Mouse (Mus musculus) left cerebral cortex, postnatal 4 days (tissue): ENCODE data around the gene Smox. TPM values are rescaled to one million over a fixed set of nuclear protein-coding genes. Genes with fewer than 3 reads are reported as not detected.
A peak's percentile ranks its signal among the peaks of the same experiment; 100 is the strongest.

Experiments
- DNase-seq: peaks from one replicate; pipeline ENCODE4 v3.0.0-alpha.2; 2022
- intact Hi-C: fragments of 180-260 bp; cut with DNase I; formaldehyde crosslinking; loops from one replicate; pipeline ENCODE4 v1.15.1; 2025
- total RNA-seq, 2 experiments: library from RNA; stranded (reverse); gene quantifications; 2 replicates each; pipeline ENCODE4 v1.2.3; 2021

Smox gene
- total RNA-seq, 2 experiments from 2014 or later = 48.4 to 52.8 TPM

DNA sequence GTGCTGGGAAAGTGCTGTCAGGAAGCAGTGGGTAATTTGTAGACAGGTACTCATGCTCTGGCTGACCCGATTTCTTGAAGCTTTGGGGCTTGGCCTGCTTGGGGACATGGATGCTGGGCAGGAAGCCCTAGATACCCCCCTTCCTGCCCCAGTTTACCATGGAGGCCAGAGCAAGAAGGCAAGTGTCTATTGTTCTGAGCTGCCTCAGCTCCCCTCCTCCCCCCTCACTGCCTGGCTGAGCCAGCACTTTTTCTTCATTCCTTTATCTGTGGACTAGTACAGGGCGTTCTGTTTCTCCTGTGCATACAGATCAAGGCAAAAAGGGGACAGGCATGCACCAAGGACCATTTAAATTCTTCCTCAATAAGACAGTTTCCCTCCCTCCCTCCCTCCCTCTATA, 17.2 kb downstream of the Smox start:
- DNase-seq = no peak

DNA sequence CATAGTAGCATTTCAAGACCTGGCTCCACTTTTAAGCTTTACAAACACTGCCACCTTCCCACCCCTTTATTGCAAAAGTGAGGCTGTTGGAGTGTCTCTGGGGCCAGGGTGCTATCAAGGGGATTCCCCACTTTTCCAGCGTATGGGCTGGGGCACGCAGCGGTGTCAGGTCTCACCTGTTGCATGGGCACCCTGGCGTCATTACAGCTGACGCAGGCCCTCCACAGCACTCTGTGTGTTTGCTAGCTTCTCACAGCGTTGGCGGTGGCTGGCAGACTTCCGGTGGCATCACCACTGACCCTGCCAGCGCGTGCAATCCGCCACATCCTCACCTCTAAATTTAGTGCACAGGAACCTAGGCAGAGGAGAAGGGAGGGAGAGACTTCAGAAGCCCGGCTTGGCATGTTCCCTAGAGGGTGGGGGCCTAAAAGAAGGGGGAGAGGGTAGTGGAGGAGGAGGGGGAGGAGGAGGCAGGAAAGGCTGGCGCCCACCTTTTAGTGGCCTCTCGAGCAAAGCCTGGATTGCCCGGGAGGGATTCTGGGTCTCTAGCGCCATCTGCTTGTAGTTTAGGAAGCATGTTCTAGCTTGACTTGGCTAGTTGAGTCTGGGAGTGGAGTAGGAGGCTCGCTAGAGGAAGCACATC, 18.5 kb downstream of the Smox start:
- intact Hi-C loops = loop anchor here (5.0 kb wide), 1 partner anchor 87 kb away; no protein-coding TSS in a partner anchor
- peak; percentile 73 for DNase-seq

More for the DNA sequence above, 17.2 kb downstream of the Smox start:
- intact Hi-C loops = no loop called here

DNA sequence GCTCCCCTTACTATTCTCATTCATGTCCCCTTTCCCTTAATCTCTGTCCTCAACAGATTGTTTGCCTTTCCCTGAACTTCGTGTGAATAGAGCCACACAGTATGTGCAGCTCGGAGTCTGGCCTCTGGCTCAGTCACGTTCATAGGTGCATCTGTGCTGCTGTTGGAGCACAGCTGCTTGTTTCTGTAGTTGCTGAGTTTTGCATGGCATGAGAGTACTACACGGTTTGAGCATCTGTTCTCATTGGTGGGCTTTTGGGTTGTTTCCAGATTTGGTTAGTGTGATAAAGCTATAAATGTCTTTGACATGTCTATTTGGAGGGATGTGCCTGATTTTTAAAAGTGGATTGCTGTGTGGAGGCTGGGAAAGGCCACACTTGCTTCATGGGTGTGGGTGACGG, 19.2 kb downstream of the Smox start:
- DNase-seq = no peak
- intact Hi-C loops = loop anchor here (5.0 kb wide), 1 partner anchor 88 kb away; no protein-coding TSS in a partner anchor

DNA sequence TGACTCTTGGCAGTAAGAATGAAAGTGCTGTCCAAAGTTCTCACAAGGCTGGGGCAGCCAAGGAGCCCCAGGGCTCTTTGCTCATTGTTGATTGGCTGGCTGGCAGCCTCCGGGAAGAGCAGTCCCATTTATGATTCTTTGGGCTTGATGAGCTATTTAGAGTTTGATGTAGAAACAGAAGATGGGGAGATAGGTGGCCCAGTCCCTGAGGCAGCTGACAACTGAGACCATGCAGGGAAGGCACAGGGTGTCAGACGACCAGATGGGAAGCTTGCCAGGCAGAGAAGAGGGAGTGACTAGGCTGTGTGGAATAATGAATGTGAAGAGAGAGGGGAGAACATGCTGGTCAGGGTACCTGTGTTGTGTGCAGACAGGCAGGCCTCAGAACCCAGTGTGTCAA, 22.2 kb downstream of the Smox start:
- intact Hi-C loops = loop anchor here (5.0 kb wide), 1 partner anchor 91 kb away; no protein-coding TSS in a partner anchor
- peak; percentile 38 for DNase-seq

DNA sequence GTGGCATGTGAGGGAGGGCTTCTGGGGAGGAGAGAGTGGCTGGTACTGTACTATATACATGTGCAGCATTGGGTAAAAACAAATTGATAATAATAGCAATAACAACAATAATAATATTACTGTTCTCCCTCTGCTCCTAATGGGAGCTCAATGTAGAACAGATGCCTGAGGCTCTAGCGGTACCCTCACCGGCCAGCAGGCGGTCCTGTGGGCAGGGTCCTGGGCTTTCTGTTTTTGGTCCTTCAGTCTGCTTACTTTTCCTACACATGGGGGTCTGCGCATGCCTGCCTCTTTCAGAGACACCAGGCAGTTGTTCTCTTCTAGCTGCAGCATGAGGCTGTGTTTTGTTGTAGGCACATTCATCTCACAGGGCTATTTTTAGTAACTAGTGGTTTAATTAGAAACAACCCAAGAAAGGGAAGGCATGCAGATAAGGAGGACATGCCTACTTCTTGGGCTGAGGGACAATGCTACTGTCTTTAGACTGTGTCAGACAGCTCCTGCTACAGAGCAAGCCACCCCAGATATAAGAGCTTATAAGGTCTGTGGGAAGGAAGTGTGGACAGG, 22.8 kb downstream of the Smox start:
- no peak for DNase-seq
- intact Hi-C loops = loop anchor here (5.0 kb wide), 1 partner anchor 92 kb away; no protein-coding TSS in a partner anchor

DNA sequence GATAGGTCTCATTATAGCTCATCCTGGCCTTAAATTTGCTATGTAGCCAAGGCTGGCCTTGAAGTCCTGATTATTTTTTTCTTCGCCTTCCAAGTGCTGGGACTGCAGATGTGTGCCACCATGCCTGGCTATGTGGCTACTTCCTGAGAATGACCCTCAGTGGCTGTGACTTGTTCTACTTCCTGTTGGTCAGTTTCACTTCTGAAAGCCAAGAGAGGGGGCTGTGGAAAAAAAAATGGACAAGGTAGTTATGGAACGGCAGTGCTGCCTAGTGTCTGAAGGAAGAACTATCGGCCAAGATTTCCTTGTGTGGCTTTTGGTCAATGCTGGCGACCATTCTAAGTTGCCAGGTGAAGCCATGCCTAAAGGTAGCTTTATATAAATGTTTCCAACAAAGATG, 26.3 kb downstream of the Smox start:
- intact Hi-C loops = no loop called here
- no peak for DNase-seq

DNA sequence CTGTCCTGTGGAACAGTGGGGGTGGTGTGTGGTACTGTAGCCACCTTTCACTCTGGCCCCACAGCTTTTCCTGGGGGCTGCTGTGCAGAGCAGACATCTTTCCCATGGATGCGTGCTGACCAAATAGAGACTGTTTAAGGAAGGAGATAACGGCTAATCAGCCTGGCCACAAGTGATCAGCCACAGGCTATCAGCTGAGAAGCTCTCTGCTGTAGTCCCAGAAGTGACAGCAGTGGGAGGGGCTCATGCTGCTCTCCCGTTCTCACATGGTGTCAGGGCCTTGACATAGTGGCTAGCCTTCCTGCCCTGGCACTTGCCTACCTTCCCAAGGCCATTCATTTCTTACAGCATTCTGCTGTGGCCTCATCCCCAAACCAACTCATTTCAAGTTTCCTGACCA, 27.5 kb downstream of the Smox start:
- no peak for DNase-seq
- intact Hi-C loops = no loop called here

DNA sequence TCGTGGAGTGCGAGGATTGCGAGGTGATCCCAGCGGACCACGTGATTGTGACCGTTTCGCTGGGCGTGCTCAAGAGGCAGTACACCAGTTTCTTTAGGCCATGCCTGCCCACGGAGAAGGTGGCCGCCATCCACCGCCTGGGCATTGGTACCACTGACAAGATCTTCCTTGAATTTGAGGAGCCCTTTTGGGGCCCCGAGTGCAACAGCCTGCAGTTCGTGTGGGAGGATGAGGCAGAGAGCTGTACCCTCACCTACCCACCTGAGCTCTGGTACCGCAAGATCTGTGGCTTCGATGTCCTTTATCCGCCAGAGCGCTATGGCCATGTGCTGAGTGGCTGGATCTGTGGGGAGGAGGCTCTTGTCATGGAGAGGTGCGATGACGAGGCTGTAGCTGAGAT, 29.4 kb downstream of the Smox start:
- DNase-seq = no peak
- intact Hi-C loops = no loop called here

DNA sequence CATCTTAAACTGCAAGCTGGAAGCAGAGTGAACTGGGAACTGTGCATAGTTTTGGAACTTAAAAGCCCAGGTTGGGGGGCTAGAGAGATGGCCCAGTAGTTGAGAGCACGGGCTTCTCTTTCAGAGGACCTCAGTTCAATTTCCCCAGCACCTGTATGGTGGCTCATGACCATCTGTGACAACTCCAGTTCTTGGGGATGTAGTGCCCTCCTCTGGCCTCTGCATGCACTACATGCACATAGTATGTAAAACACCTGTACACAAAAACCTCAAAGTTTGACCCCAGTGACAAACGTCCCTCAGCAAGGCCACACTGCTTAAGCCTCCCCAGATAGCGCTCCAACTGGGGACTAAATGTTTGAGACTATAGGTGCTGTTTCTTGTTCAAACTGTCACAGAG, 35.8 kb downstream of the Smox start:
- intact Hi-C loops = loop anchor here (5.0 kb wide), 1 partner anchor 105 kb away; no protein-coding TSS in a partner anchor
- peak; percentile 34 for DNase-seq

DNA sequence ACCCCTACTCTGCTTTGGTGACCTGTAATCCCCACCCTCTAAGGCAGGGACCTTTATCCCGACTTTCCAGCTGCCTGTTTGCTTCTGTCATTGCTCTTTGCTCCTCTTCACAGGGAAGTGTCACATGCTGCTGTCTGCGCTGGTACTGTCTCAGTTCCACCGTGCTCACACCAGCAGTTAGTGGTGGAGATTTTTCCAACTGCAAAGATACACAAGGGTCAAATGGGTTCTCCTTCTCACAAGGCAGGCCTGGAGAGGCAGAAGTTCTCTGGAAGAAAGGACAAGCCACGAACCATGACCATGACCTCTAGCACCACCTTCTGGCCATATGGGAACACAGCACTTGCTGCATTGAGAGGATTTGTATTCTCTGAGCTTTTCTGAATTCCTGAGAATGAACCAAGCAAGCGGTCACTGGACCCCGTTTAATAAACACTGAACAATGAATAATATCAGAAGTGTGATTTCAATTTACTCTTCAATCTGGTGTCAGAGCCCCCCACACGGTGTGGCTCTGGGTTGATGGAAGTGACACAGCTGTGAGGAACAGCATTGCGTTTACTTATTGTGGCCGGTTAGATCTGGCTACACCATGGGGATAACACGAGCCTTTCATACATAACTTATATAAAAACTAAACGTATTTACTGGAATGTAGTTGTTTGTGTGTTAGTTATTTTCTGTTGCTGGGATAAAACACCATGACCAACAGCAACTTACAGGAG, 38.8 kb downstream of the Smox start:
- intact Hi-C loops = loop anchor here (5.0 kb wide), 1 partner anchor 108 kb away; no protein-coding TSS in a partner anchor
- DNase-seq = peak; percentile 61

DNA sequence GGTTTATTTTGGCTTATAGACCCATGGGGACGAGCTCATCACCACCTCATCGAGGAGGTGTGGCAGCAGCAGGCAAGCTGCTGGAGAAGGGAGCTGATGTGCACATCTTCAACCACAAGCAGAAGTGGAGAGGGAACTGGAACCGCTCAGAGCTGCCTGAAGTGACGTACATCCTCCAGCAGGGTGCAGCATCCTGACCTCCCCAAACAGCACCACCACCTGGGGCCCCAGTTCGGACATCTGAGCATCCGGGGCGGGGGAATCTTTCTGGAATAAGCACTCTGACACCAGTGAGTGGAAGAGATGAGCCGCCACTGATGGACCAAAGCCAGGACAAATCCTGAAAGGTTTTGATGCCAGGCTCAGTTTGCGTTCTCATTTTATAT, 39.3 kb downstream of the Smox start:
- intact Hi-C loops = no loop called here
- peak; percentile 72 for DNase-seq

DNA sequence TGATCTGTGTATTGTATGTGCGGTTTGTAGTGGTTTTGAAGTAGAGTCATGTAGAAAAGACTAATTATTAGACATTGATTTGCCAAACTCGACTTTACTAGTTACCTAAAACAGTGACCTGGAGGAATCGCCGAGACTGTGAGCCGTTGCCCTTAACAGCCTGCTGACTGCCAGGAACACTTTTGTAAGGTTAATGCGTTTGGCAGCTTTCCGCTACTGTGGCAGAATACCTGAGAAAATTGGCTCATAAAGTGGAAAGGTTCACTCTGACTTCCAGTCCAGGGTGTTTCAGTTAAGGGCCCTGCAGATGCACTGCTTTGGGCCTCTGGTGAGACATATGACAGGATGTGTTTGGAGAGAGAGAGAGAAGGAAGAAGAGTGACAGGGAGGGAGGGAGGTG, 40.0 kb downstream of the Smox start:
- intact Hi-C loops = no loop called here
- no peak for DNase-seq

DNA sequence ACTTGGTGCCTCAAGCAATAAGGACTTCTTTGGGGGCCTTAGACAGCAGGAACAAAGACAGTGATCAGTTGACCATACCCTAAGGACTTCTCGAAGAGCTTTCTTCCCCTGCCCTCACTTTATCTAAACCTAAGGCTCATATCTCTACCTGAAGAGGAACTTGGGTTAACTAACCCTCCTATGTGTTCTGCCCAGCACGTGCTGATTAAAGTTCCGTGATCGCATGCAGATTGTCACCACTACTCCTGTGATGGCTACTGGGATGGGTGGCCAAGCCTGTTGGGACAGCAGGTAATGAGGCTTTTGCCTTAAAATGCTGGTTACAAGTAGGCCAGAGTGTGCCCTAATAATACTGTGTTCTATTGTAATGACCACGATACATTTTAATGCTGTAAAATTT, 43.9 kb downstream of the Smox start:
- DNase-seq = no peak
- intact Hi-C loops = no loop called here

DNA sequence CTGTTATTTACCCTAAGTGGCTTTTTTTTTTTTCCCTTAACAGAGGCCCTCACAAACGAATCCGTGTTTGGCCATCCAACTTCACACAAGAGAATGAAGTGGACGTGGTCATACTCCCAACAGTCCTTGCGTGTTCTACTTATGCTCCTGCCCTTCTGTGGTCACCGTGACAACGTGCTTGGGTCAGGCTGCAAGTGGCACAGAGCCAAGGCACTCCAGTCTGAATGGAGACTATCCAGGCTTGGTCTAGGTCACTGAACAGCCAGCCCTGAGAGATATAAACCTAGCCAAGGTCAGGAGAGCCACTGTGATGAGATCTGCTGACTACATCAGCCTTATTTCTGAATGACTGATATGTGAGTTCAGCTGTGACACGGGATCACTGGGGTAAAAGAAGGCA, 47.0 kb downstream of the Smox start:
- peak; percentile 59 for DNase-seq
- intact Hi-C loops = no loop called here

DNA sequence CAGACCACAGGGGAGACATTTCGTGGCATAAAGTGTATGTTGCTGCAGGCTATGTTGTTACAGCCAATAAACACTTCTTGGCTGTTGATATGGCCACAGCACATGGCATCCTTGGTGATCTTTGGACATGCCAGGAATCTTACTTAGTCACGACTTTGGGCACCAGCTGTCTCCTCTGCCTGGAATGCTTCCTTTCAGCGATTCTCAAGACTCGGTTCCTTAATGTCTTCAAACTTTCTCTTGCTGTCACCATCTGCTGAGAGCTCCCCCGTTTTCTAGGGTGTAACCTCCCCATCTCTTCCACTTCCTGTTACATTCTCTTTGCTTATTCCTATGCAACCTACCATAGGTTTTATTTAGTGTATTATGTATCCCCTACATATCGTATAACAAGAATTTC, 48.5 kb downstream of the Smox start:
- intact Hi-C loops = loop anchor here (10.0 kb wide), 1 partner anchor 405 kb away; no protein-coding TSS in a partner anchor
- DNase-seq = no peak

DNA sequence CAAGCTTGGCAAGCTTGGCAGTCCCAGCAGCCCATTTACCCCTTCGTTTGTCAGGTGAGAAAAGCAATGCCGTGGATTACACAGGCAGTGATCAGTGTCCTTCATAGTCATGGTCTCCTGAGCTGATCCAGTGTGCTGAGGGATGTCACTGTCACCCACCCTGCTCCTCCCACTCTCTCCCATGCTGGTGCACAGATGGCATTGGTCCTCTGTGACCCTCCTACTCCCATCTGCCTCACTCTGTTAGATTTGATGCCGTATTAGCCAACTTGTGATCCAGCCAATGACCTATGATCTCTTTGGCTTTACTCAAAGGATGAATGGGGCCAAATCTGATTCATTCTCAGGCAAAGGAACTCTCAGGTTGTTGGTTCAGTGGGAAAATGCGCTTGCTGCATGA, 50.4 kb downstream of the Smox start:
- DNase-seq = peak; percentile 64
- intact Hi-C loops = loop anchor here (10.0 kb wide), 1 partner anchor 403 kb away; no protein-coding TSS in a partner anchor

DNA sequence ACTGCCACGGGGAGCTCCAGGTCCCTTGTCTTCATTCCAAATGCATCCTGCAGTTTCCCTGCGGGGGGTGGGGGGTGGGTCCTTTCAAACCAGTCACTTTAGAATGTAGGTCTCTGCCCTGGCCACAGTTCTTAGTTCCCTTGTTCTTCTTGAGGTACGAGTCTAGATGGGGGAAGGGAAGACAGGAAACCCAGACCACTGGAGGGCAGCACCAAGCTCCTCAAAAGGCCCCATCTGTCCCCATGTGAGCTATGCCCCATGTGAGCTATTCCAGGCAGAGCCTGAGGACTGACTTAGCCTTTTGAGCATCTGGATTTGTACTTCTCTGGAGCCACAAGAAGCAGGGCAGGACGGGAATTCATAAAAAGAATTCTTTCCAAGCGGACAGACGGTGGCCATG, 51.2 kb downstream of the Smox start:
- intact Hi-C loops = loop anchor here (10.0 kb wide), 1 partner anchor 402 kb away; no protein-coding TSS in a partner anchor
- DNase-seq = peak; percentile 28

DNA sequence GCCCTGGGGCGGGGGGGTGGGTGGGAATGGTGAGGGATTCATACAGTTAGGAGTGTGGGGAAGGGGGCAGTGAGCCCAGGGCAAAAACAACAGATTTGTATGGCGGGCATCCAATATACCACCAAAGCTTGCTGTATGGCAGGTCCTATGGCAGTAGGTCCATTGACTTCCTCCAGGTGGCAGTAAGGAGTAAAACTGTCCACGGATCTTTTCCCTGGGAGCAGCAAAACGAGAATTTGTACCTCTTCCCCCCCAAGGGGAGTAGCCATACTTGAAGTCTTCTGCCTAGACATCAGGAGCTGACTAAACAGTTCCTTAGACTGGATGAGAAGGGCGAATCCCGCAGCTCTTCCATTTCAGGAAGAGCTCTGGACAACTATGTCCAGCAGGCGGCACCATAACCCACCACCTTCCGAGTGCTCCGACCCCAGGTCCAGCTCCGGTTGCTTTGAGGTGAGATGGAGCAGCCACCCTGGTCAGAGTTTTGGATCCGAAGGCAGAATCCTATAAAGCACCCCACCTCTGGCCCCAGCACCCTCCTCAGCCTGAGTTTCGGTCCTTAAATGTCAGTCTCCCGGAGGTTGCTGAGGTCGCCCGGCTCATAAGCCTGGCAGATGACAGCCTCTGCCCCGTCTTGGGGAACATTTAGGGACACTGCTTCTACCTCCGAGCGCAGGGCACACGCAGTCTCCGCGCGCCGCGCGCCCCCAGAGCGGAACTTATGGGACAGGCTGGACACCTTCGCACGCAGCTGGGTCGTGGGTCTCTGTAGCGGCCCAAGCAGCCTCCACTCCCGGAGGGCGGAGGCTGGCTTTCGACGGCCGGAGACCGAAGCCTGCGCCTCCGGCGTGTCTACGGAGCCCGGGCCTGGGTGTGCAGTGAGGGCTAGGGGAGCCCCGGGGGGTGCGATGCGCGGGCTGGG, 54.4 kb downstream of the Smox start:
- intact Hi-C loops = loop anchor here (5.0 to 10.0 kb wide), 2 partner anchors 267 to 399 kb away; no protein-coding TSS in a partner anchor
- peak; percentile 69 for DNase-seq

DNA sequence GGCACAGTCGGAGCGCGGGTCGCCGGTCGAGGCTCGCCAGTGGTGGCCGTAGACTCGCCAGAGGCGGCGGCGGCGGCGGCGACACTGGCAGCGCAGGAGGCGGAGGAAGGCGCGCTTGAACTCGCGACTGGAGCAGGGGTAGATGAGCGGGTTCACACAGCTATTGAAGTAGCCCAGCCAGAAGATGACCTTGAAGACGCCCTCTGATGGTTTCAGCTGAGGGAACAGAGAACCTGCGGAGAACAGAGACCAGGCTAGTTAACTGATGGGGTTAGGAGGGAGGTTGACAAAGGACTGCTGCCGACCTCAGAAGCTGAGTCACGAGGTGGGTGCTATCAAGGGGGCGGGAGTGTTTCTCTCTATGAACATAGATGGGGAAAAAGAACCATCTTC, 55.0 kb downstream of the Smox start:
- DNase-seq = no peak
- intact Hi-C loops = loop anchor here (5.0 to 10.0 kb wide), 2 partner anchors 266 to 398 kb away; no protein-coding TSS in a partner anchor

DNA sequence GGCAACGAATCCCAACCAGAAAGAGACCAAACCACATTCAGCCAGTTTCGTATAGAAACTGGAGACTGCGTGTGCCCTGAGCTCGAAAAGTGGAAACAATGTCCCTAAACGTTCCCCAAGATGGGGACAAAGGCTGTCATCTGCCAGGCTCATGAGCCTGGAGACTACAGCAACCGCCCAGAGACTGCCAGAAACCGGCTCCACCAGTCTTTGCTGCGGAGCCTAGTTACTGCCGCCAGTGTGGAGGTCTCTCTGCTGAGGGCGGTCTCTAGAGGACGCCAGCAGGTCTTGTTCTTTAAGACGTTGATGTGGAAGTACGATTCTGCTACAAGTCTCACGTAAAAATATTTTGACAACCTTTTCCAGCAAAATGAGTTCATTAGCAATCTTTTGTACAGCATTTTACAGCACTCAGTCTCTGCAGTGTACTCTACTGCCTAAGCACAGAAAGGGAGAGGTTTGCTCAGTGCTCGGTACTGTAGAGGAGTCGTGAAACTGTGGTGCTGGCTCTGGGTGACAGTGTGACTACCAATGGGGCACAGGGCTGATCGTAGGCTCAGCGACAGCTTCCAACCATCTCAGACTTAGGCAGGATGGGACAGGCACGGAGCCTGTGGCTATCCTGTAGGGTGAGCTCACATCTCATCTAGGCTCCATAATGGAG, 55.6 kb downstream of the Smox start:
- DNase-seq = no peak

More for the DNA sequence above, 55.6 kb downstream of the Smox start:
- intact Hi-C loops = loop anchor here (5.0 to 10.0 kb wide), 2 partner anchors 265 to 398 kb away; no protein-coding TSS in a partner anchor
